Mouse (Mus musculus) embryonic facial prominence, embryonic 14.5 days (tissue): ENCODE results near the gene Vps54. TPM values are rescaled to one million over a fixed set of nuclear protein-coding genes. Genes with fewer than 3 reads are reported as not detected.
A peak's percentile ranks its signal among the peaks of the same experiment; 100 is the strongest.

Experiments used
- ATAC-seq: fragments of 200-750 bp; cut with Nextera tagmentation; 2 replicates; pipeline ENCODE4 v1.8.0; 2017; ENCODE audit warnings: low read depth, moderate number of reproducible peaks, moderate TSS enrichment
- DNase-seq: peaks from one replicate; pipeline ENCODE4 v3.0.0-alpha.2; 2015; ENCODE audit warnings: low spot score
- H3K27ac ChIP-seq: fragments of 300-500 bp; sonication (generic); replicated peaks from 2 replicates; pipeline ENCODE4 v1.5.1; 2014; ENCODE audit warnings: low read depth, mild to moderate bottlenecking, low read length, moderate library complexity
- H3K27me3 ChIP-seq: fragments of 300-500 bp; sonication (generic); replicated peaks from 2 replicates; pipeline ENCODE4 v1.6.1; 2014; ENCODE audit warnings: low read length; ENCODE audit not compliant: control insufficient read depth, insufficient read depth
- H3K36me3 ChIP-seq: fragments of 300-500 bp; sonication (generic); 2 replicates; pipeline ENCODE4 v1.6.1; 2014; ENCODE audit warnings: low read length, mixed read lengths; ENCODE audit not compliant: control insufficient read depth, insufficient read depth
- H3K4me1 ChIP-seq: fragments of 300-500 bp; sonication (generic); 2 replicates; pipeline ENCODE4 v1.6.1; 2014; ENCODE audit warnings: antibody characterized with exemption, low read length; ENCODE audit not compliant: control insufficient read depth, insufficient read depth
- H3K4me2 ChIP-seq: fragments of 300-500 bp; sonication (generic); 2 replicates; pipeline ENCODE4 v1.6.1; 2014; ENCODE audit warnings: low read depth, mild to moderate bottlenecking, low read length, moderate library complexity, mixed read lengths
- H3K4me3 ChIP-seq: fragments of 300-500 bp; sonication (generic); 2 replicates; pipeline ENCODE4 v1.5.1; 2014; ENCODE audit warnings: low read depth, mild to moderate bottlenecking, low read length
- H3K9ac ChIP-seq: fragments of 300-500 bp; sonication (generic); 2 replicates; pipeline ENCODE4 v1.6.1; 2014; ENCODE audit warnings: low read depth, mild to moderate bottlenecking, low read length, moderate library complexity, mixed read lengths
- H3K9me3 ChIP-seq: fragments of 300-500 bp; sonication (generic); 2 replicates; pipeline ENCODE4 v1.6.1; 2016; ENCODE audit warnings: low read length; ENCODE audit not compliant: control insufficient read depth
- WGBS: fragments of 180-500 bp; shearing (Covaris S2); extraction: QIAGEN DNeasy Blood & Tissue Kit; methylation state at CpG from one replicate; pipeline ENCODE4 v1.1.7; 2014; 5-methylcytosine and 5-hydroxymethylcytosine counted together
- microRNA counts: library from miRNA; unstranded; fragments of <30 nt; microRNA quantifications from one replicate; lab custom pipeline; 2017
- microRNA-seq: library from miRNA; unstranded; fragments of <30 nt; microRNA quantifications from one replicate; pipeline ENCODE4, GENCODE M21; 2016; ENCODE audit warnings: borderline number of aligned reads
- polyA plus RNA-seq: library from polyadenylated mRNA; unstranded; fragments of >200 nt; fragmentation: Nextera tagmentation; extraction: Ambion mirVana; gene quantifications from 2 replicates; pipeline ENCODE4 v1.2.1, GENCODE M21; 2014

Vps54 gene
- polyA plus RNA-seq, 1 experiment from 2014 or later = 15.9 TPM

- Histone ChIP-seq H3K9ac (peak overlapping the region; percentile 87), H3K9me3 (no peaks in the 10 kb centered on the region), H3K4me1 (peaks cover 19% of the 10 kb centered on the region; the same call in 1 of the 2 replicates), H3K4me3 (peak overlapping the region; percentile 69), H3K27ac (peak overlapping the region; percentile 94), H3K36me3 (no peaks in the 10 kb centered on the region), H3K27me3 (no peaks in the 10 kb centered on the region), H3K4me2 (peak overlapping the region; percentile 67)
- ATAC-seq (peak; percentile 92), DNase-seq (peak; percentile 94)
- WGBS = under 1% methylated on average over 30 of the region's 69 CpGs
Observed at GRCm38 (mm10) chr11:21370399-21371121, 131.5 kb downstream of the Vps54 start.

MicroRNAs encoded within 50 kb of the gene (microRNA counts, 519-probe panel; counts per million panel counts)
- microRNA mmu-miR-1933-3p (lab: Ali Mortazavi, UCI) (19.3 counts per million), microRNA mmu-miR-1933-5p (lab: Ali Mortazavi, UCI) (19.3 counts per million)

Small RNA genes within 50 kb of the gene (microRNA-seq; reads per million reads assigned to microRNA genes)
- 0.66 reads per million for gene Mir1933

Other genes with a start within 250 kb of the Vps54 start
- gene Peli1, start 148.0 kb upstream of the Vps54 start, polyA plus RNA-seq = 41.3 and 47.2 TPM in 2 replicates
- 119 and 128 TPM in 2 replicates for gene Ugp2, start 131.9 kb downstream of the Vps54 start, polyA plus RNA-seq